Mouse (Mus musculus) G1E-ER4 (cell line): Measurements from ENCODE around the gene Rln1. TPM values are rescaled to one million over a fixed set of nuclear protein-coding genes. Genes with fewer than 3 reads are reported as not detected.

ENCODE experiments used
- GATA1 ChIP-seq: IDR thresholded peaks from one replicate; pipeline ENCODE4 v1.8.0; 2012; ENCODE audit warnings: low read length, inconsistent platforms
- polyA plus RNA-seq: library from polyadenylated mRNA; stranded (reverse); fragments of >175 nt; gene quantifications from 2 replicates; pipeline ENCODE4 v1.2.3, GENCODE M21; 2012

Gene Rln1
- polyA plus RNA-seq, 1 experiment, result not detected

DNA sequence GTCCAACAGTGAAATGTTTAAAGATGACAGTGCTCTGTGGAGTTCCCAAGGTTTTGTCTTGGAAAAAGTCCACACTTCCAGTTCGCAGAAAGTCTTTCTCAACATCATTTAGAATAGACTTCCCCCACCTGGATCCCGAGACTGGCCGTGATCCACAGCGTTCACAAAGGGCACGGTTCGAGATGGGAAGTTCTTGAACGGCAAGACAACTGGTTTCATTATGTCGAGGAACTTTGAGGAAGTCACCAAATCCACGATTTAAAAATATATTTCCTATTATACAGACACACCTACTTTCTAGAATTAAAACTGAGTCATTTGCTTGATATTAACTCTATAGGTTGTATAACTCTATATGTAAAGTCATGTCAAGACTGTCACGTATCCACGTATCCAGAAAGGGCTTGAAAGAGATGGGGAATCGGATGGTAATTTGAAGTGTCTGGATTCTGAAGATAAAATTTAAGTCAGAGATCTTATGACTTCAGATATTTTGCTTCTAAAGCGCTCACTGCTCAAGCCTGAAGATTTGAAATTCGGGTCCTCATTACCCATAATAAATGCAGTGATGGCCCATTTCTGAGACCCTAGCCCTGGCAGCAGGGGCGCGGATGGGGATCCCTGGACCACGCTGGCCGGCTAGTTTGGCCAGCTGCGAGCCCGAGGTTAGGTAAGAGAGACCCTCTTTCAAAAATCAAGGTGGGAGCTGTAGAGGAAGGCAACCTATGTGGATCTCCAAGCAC is 31.9 kb upstream of the Rln1 start:
- TF ChIP-seq GATA1, result no peak

DNA sequence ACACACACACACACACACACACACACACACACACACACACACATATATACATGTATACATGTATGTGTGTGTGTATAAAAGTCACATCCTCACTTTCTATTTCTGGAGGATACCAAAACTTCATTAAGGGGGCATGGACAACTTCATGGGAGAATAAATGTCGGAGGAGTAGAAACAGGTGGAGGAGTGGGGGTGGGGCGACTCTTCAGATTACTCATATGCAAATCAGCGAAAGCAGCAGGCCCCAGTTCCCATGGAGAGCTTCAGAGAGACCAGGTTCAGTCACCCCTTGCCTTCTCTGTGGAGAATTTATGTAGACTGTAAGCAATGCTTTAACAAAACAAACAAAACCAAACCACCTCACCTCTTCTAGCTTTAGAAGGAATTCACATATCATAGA is 30.6 kb upstream of the Rln1 start:
- no peak for TF ChIP-seq GATA1

DNA sequence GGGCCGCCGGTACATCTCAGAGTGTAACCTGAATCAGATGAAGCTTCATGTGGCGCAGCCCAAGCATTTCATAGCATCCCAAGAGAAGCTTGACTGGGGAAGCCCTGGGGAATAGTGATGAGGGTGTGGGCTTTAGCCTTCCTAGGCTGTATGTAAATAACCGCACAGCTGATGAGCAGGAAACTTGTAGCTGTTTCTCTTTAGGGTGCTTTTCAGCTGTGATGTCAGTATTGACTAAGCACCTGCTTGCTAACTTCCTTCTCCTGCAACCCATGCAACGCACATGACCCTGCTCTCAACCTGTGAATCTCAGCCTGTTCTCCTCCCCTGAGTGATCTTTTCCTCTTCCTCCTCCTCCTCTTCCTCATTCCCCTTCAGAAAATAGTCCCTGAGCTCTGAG is 29.6 kb upstream of the Rln1 start:
- no peak for TF ChIP-seq GATA1

DNA sequence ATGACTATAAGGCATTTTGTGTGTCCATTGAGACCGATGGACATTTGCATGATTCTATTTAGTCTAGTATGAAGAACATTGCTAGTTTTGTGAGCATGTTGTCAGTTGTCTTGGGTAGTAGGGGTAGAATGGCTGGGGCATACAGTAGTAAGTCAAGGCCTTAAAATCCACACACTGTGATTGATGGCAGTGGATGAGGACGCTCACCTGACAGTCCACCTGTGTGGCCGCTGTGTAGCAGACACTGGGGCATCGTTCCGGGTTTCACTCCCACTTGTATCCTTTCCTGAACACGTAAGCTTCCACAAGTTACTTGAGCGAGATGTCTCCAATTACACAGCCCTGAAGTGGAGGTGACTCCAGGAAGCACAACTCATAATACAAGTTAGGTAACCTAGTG is 29.1 kb upstream of the Rln1 start:
- no peak for TF ChIP-seq GATA1

DNA sequence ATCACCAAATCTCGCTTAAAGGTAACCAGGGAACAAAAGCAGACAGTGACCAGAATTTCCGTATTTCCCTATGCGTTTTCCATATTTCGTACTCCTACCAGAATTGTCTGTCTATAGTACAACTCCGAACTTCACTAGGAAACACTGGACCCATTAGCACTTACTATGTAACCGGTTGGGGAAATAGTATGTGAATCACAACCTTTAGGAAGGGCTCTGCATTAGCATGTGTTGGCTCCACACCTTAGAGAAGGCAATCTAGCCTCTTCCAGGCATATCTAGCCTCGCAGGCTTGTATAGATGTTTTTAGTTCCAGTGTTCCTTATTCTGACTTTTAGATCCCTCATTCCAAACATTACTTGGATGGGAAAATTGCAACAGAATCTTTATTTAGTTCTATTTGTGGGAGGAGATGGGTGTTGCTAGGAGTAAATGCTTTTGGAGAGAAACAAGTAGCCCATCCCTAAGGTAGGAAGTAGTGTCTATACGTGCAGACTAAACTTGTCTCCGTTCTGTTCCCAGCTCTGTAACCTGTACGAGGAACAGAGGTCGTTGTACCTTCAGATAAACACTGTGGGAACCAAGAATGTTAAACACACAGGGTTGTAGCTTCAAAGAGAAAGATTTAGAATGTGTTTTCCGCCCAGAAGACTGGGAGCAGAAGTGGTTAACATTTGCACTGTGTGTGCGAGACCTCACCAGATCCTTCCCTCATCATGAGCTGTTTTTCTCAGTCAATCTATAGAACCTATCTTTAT is 27.9 kb upstream of the Rln1 start:
- no peak for TF ChIP-seq GATA1

DNA sequence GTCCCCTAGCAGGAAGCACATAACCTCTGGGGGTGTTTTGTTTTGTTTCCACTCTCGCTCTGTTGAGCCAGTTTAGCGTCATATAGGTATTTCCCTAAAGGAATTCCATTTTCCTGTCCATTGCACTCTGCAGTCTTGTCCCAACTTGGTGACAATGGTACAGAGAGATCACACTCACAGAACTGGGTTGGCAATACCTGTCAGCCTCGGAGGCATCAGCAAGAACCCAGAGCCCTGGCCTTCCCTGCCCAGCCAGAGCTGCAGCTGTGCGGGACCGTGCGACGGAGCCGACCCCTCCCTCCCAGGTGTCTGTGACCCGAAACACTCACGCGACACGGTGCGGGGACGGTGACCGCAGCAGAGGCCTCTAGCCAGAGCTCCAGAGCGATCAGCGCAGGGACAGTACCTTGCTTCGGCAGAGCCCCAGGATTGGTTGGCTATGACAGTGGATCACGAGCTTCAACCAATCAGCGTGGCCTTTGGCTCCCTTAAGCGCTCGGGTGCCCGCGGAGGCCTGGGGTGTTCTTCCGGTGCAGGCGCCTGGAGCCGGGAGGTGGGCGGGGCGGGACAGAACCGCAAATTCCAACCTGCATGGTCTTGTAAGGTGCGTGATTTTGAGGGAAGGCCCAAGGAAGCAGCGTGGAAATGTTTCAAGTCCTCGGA is 27.1 kb upstream of the Rln1 start:
- no peak for TF ChIP-seq GATA1

DNA sequence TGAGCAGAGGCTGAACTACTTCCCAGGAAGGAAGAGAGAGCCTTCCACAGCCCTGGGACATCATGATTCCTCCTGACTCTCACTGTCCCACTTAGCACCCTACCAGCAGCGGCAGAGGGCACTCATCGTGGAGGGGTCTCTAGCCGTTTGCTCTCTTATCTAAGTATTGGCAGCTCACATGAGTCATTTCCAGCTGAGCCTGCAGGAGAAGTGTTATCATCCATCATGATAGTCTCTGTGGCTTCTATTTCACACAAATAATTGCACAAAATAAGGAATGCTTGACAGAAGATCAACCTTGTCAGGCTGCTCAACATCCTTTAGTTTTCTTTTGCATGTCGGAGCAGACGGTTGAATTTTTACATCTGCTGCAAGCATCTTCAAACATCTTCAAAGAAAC is 25.8 kb upstream of the Rln1 start:
- no peak for TF ChIP-seq GATA1

DNA sequence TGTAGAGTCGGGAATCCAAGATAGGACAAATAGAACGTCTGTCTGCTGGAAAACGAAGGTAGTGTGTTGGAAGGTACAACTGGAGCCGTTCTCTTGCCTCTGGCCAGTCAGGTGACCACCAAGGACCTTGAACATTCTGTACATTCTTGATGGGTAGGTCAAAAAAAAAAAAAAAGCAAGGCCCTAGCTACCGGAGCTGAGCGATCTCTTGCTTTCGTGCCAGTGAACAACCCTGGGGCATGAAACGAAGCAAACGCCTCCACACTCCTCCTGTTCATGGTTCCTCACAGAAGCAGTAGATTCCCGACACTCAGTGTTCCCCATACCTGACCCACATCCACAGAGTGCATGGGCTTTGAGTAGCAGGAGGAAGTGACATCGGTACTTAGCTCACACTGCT is 21.8 kb upstream of the Rln1 start:
- no peak for TF ChIP-seq GATA1

DNA sequence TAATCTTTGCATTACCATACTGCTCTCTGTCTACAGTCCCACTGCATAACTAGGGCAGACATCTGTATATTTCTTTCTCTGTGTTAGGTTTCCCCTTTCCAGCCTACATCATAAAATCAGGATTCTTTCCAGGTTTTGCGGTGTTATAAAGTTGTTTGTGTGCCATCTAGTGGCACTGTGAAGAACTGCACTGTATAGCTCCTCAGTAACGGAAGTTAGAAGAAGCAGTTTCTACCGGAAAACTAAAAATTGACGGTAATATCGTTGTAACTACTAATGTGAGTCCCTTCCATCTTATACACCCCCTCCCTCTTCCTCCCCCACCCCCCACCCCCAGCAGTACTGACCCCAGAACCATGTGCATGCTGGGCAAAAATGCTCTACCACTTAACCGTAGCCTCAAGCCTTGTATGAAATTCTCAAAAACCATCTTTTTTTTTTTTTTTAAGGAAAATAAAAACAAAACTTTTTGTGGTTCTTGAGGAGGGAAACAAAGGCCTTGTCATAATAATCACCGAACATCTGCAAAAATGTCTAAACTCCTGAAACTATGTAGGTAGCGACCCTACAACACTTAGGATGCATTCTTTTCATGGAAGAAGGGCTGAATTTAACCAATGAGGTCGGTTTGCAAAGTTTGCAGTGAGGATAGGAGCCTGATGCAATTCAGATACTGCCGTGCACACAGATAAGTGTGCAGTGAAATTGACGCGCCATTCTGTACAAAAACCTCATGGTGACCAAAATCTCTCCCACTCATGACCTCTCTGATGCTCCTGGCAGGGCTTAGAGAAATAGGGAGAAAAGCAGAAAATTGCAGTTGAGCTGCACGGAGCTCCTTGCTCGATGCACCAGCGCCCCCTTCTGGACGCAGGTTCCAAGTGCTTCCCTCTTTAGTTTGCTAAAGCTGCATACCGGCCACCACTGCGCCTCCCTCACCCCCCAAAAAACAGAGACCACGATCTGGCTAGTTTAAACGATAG is 20.7 kb upstream of the Rln1 start:
- TF ChIP-seq GATA1, result no peak

DNA sequence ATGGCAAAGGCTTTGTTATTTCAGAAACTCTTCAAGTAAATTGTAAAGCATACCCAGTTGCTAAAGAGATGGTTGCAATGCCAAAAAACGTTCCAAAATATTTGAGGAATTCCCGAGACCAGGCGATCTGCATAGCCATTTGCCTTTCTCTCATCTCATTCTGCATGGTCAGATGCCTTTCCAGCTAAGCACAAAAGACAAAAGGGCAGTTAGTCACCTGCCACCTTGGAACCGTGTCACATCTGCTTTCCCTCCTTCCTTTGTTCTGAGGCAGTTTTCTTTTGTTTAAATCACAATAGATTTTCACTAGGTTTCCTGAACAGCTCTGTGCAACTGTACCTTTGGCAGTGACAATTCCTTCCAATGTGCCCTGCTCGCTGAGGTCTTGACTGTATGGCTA is 16.5 kb upstream of the Rln1 start:
- TF ChIP-seq GATA1, result no peak

DNA sequence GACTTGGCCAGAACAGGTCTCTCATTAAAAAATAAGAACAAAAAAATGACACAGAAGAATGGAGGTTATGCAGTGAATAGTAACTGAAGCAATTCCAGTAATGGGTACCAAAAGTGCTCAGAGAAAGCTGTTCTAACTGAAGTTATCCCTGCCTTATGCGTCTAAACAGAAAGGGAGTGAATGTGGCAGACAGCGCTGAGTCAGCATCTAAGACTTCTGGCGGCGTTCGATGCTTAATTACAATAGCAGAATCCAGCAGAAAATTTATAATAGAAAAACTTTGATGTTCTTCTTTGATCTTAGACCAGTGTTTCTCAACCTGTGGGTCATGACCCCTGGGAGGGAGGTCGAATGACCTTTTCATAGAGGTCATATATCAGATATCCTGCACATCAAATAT is 11.2 kb upstream of the Rln1 start:
- TF ChIP-seq GATA1, result no peak

DNA sequence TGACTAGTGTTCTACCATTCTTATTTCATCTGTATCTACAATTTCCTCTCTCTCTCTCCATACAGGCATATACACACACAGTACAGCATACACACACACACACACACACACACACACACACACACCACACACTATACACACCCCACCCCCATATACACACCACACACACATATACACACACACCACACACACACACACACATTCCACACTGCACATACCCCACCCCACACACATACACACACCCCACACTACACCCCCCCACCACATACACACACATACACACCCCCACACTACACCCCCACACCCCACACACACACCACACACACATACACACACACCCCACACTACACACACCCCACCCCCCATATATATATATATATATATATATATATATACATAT is 10.4 kb upstream of the Rln1 start:
- no peak for TF ChIP-seq GATA1

DNA sequence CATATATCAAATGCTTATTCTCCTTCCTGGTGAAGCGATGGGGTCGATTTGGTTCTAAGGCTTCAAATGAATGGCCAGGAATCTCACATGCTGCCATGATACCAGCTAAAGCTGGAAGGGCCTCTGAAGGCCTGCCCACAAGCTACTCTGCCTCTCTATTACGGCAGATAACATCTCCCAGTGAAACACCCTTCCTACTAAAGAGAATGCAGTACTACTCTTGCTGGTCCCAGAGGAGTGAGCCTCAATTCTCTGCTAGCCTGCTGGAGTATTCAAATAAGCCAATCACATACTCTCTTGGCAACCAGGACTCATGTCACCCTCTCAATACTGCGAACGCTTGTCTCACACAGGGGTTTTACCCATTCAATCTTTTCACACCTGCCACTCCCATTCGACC is 7.8 kb upstream of the Rln1 start:
- no peak for TF ChIP-seq GATA1

DNA sequence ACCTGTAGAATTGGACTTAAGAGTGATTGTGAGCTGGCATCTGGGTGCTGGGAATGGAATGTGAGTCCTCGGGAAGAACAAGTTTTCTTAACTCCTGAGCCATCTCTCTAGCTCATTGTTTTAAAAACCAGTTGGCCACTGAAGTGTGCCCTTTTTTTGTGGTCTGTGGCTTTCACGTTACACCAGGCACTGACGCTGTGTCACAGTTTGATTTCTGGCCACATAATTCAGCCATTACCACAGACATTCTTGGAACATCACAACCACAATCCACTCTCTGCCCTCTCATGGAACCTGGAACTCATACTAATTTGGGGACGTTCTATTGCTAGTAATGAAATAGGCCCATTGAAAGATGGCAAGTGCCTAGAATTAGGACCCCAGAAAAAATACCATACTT is 6.6 kb upstream of the Rln1 start:
- TF ChIP-seq GATA1, result no peak

DNA sequence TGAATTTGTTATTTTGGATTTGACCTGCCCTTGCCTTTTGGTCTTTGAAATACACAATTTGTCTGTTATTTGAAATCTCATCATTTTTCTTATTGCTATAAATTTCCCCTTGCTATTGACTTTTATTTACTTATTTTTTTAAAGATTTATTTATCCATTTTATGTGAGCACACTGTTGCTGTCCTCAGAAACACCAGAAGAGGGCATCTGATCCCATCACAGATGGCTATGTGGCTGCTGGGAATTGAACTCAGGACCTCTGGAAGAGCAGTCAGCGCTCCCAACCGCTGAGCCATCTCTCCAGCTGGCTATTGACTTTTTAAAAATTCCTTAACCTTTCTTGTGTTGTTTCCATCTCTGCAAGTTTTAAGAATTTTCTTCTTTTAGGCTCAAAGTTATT is 2.2 kb upstream of the Rln1 start:
- TF ChIP-seq GATA1, result no peak
